Mouse (Mus musculus) adipocyte (in vitro differentiated cells): ENCODE data around the gene Spata1.

Source experiments
- DNase-seq: peaks from one replicate; pipeline ENCODE4 v3.0.0-alpha.2; 2016; ENCODE audit warnings: low spot score

Gene Spata1

GRCm38 (mm10) chr3:146499431-146500002 is at the start of gene Spata1, which contains the start of gene Gng5:
Gene Spata1, minus strand, starts transcription at chr3:146499753.
Gene Gng5, plus strand, starts transcription at chr3:146499807.
- peak; percentile 91 for DNase-seq

DNA sequence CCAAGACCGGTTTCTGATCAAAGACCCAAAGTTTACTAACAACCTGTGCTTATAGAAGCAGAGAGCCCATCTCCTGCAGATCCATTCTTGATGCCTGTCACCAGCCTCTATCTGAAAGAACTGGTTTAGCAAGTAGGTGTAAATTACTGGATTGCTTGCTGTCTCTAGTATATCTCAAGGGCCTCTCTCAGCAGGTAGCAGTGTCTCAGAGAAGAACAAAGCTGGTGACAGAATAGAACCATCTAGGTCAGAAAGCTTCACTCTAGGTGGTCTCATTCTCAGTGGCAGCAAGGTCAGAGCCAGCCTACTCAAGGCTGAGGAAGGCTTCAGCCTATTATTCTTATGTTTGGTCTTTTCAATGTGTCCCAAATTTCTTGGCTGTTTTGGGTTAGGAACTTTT is 44.1 kb upstream of the Spata1 start:
- no peak for DNase-seq

- peak; percentile 51 for DNase-seq
These were observed 41.1 kb upstream of the Spata1 start for GRCm38 (mm10) chr3:146540521-146541273.

DNA sequence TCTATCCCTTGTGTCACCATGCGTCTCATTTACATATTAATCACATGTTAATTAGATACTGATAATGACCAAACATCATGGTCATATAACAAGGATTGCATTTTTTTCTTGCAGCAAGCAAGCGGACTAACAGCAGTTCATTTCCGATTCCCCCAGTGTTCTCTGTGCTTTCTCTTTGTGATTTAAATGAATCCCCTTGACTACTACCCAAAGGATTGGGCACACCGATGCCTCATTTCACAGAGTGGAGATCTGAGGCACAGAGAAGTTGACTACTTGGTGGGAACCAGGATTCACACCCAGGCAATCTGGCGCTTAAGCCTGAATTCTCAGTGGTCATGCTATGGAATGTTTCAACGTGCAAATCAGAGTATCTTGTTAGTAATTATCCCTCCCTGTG is 35.4 kb upstream of the Spata1 start:
- no peak for DNase-seq

DNA sequence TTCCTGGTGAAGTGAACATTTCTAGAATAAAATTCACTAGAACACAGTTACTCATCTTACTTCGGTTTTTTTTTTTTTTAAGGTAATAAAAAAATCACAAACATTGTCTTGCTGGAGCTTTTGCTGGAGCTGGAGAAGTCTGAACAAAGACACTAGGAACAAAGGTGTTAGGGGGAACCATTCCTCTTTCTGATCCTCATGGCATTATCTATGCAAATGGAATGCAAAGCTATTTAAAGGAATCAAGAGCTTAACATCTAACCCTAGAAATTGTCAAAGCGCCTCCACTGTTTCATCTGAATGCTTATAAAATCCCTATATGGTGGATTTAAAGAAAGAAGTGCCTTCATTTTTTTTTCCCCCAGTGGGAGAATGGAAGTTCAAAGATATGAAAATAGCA is 28.8 kb upstream of the Spata1 start:
- no peak for DNase-seq

- no peak for DNase-seq
These were observed 22.1 kb upstream of the Spata1 start for GRCm38 (mm10) chr3:146521652-146522020.

DNA sequence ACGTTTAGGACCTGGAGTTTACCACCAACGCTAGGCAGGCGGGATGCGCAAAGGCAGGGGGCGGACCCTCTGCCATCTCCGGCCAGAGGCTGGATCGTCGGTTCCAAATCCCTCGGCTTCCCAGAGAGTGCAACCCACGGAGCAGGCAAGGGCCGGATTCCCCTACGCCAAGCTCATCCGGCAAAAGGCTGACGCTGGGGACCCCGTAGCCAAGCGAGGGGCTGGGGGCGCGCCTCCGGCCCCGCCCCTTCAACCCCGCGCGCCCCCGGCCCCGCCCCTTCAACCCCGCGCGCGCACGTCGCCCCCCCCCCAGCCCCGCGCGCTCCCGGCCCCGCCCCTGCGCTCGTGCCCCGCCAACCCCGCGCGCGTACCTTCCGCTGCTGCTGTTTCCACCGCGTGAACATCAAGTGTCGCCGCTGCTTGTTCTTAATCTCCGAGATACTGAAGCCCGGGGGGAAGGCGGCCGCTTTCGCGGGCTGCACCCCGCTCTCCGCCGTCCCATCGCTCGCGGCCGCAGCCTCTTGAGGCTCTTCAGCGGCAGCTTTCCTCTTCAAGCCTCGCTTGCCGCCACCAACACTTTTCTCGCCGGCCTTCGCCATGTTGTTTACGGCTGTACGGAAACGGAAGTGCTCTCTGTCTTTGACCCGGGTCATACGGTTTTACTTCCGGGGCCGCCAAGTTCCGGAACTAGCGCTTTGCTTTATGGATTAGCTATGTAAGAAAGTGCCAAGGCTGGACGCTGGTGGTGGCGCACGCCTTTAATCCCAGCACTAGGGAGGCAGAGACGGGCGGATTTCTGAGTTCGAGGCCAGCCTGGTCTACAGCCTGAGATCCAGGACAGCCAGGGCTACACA is 21.5 kb upstream of the Spata1 start, which contains the start of gene Rpf1:
Gene Rpf1, minus strand, starts transcription at position 632 of the 854 bp plus-strand sequence.
- DNase-seq: peak; percentile 98

- peak; percentile 61 for DNase-seq
These were observed 20.8 kb upstream of the Spata1 start for GRCm38 (mm10) chr3:146520226-146520797.

DNA sequence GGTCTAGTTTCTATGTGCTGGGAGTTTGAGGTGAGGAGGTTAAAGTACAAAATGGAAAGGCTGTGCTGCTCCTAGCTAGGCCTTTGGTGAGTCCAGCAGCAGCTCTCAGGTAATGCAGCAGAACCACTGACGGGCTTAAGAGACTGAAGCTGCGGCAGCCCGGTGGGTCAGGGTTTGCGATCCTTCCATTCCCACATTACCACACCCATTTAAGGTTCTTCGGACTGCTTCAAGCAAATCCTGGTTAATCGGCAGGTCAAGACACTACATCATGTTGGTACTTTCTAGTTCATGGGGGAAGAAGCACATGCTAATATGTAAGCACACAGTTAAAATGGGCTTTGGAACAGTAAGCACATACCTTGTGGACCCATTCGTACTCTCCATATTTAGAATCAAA is 7.2 kb upstream of the Spata1 start:
- no peak for DNase-seq

DNA sequence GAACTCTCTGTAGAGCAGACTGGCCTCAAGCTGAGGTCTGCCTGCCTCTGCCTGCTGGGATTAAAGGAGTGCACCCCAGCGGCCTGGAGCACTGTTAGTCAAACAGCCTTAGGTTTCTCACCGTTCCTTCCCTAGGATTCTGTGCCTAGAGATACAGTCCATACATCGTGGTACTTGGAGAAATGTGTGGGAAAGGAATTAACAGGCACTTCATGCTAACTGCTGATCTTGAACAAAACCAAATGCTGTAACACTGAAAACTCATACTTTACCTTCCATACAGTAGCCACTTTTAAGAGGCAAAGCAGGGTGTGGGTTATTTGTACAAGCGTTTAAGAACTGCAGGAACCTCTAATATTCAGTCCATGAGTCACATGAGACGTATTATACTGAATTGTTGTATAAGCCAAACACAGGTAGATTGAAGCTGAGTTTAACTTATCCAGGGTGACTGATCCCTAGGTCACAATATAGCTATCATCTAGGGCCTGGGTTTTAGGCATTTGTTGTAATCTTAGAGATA is 2.1 kb upstream of the Spata1 start:
- peak; percentile 30 for DNase-seq

GRCm38 (mm10) chr3:146500810-146501201 is 1.3 kb upstream of the Spata1 start:
- peak; percentile 28 for DNase-seq

GRCm38 (mm10) chr3:146500003-146500809 is 653 bp upstream of the Spata1 start:
- DNase-seq: peak; percentile 77

GRCm38 (mm10) chr3:146498989-146499388 is 564 bp downstream of the Spata1 start:
- DNase-seq: peak; percentile 52

DNA sequence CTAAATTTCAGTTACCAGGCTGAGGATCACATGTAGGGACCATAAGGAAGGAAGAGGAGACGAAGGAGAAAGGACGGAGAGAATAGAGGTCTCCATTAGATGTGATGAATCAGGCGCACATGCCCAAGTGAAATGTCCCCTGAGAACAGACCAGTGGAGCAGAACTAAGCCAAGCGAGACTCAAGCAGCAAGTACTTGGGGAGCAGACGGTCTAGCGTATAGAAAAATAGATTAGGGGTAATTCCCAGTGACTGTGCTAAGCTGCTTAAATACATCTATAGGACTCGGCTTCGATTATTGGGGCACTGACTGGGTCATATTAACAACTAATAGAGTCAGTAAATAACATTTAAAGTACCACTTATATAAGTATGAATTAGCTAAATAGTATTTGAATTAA is 4.6 kb downstream of the Spata1 start:
- DNase-seq: no peak

DNA sequence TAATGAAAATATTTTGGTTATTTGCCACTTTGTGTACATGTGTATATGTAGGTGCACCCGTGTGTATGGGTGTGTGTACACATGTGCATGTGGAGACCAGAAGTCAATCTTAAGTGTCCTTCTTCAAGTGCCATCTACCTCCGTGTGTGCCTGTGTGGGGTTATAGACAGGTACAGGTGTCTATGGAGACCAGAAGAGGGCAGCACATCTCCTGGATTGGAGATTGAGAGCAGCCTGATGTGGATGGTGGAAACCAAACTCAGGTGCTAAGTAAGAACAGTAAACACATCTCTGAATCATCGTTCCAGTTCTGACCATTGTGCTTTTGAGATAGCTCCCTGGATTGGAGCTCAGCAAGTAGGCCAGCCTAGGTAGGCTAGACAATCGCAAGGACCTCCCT is 13.1 kb downstream of the Spata1 start:
- DNase-seq: no peak

DNA sequence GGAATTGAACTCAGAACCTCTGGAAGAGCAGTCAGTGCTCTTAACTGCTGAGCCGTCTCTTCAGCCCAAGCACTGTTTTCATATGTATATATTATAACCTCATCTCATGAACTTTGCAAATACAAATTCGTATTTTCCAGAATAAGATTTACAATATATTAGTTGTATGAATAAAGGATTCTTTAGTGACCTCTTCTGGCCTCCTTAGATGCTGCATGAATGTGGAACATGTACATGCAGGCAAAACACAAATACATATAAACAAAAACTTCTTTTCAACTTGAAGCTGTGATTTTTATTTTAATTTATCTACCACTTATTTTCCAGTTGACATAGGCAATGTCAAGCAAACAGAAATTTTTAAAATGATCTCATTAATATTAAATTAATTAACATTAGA is 17.5 kb downstream of the Spata1 start:
- no peak for DNase-seq

- no peak for DNase-seq
These were observed 25.1 kb downstream of the Spata1 start for GRCm38 (mm10) chr3:146474428-146474827.

DNA sequence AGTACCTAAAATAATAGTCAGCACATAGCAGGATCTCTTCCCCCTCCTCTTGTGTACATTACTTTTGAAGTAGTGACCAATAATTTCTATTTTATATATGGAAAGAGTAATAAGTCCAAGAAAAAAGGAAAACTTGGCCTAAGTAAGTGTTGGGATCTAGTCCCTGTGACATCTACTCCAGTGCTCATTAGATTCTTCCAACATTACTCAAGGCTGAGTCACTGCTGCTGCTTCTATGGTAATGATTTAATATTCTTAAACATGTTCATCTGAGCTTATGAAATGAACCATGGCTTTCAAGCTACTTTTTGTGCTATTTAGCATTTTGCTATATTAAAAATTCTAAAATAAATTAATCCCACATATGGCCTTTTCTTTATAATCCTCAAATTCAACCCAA is 25.8 kb downstream of the Spata1 start:
- DNase-seq: peak; percentile 32

GRCm38 (mm10) chr3:146472657-146473056 is 26.9 kb downstream of the Spata1 start:
- no peak for DNase-seq

GRCm38 (mm10) chr3:146469226-146469625 is 30.3 kb downstream of the Spata1 start:
- DNase-seq: no peak

- no peak for DNase-seq
These were observed 36.6 kb downstream of the Spata1 start for GRCm38 (mm10) chr3:146462939-146463338.
